Mouse (Mus musculus) ovary, postnatal 14 days (tissue): ENCODE results near the gene Cdc20.

ENCODE experiments used
- DNase-seq: peaks from one replicate; pipeline ENCODE4 v3.0.0; 2022; ENCODE audit warnings: low spot score

Gene Cdc20

GRCm38 (mm10) chr4:118436820-118437603 lies at the start of gene Cdc20:
Gene Cdc20, minus strand, starts transcription at chr4:118437352.
- DNase-seq, result peak; percentile 84

- no peak for DNase-seq
These were observed 39.8 kb upstream of the Cdc20 start for GRCm38 (mm10) chr4:118476773-118477530.

GRCm38 (mm10) chr4:118472687-118473086 lies 35.5 kb upstream of the Cdc20 start:
- no peak for DNase-seq

GRCm38 (mm10) chr4:118471281-118471680 lies 34.1 kb upstream of the Cdc20 start:
- no peak for DNase-seq

- DNase-seq, result no peak
These were observed 28.6 kb upstream of the Cdc20 start for GRCm38 (mm10) chr4:118465697-118466163.

GRCm38 (mm10) chr4:118464956-118465355 lies 27.8 kb upstream of the Cdc20 start:
- DNase-seq, result no peak

- DNase-seq, result no peak
These were observed 20.3 kb upstream of the Cdc20 start, which contains the start of gene Mpl for GRCm38 (mm10) chr4:118457345-118457975. Gene Mpl, minus strand, starts transcription at chr4:118457513.

- no peak for DNase-seq
These were observed 9.4 kb upstream of the Cdc20 start for GRCm38 (mm10) chr4:118446415-118447153.

GRCm38 (mm10) chr4:118445781-118446414 lies 8.7 kb upstream of the Cdc20 start:
- DNase-seq, result peak; percentile 31

- no peak for DNase-seq
These were observed 7.9 kb upstream of the Cdc20 start for GRCm38 (mm10) chr4:118445088-118445487.

- no peak for DNase-seq
These were observed 689 bp upstream of the Cdc20 start for GRCm38 (mm10) chr4:118437829-118438253.

GRCm38 (mm10) chr4:118432332-118432731 lies 4.8 kb downstream of the Cdc20 start:
- DNase-seq, result no peak

- no peak for DNase-seq
These were observed 7.8 kb downstream of the Cdc20 start for GRCm38 (mm10) chr4:118429215-118429895.

- DNase-seq, result no peak
These were observed 8.5 kb downstream of the Cdc20 start for GRCm38 (mm10) chr4:118428531-118429214.

GRCm38 (mm10) chr4:118427768-118428451 lies 9.2 kb downstream of the Cdc20 start, which contains the start of gene Elovl1:
Gene Elovl1, plus strand, starts transcription at chr4:118428093.
- DNase-seq, result peak; percentile 85

GRCm38 (mm10) chr4:118427415-118427767 lies 9.8 kb downstream of the Cdc20 start:
- no peak for DNase-seq

GRCm38 (mm10) chr4:118425374-118425773 lies 11.8 kb downstream of the Cdc20 start:
- DNase-seq, result no peak

- DNase-seq, result no peak
These were observed 12.5 kb downstream of the Cdc20 start for GRCm38 (mm10) chr4:118424541-118425160.

- no peak for DNase-seq
These were observed 15.8 kb downstream of the Cdc20 start for GRCm38 (mm10) chr4:118421384-118421783.
